Mouse (Mus musculus) adrenal gland, adult (tissue): Measurements from ENCODE around the gene Olfr1118.
"Not testable (repeated sequence)": the region's sequence is repeated elsewhere in the genome, so short reads cannot be mapped to it uniquely, and the experiment has no call there.

Experiments
- DNase-seq, 2 experiments: peaks; one replicate each; pipeline ENCODE4 v3.0.0; 2022 to 2023; ENCODE audit warnings: low spot score in 1 of 2; ENCODE audit not compliant: inconsistent age in 2 of 2

The Olfr1118 gene

GRCm38 (mm10) chr2:87307281-87307680, at the start of gene Olfr1118:
Gene Olfr1118 (plus strand): TSS chr2:87307581.
- DNase-seq, result no peak

DNA sequence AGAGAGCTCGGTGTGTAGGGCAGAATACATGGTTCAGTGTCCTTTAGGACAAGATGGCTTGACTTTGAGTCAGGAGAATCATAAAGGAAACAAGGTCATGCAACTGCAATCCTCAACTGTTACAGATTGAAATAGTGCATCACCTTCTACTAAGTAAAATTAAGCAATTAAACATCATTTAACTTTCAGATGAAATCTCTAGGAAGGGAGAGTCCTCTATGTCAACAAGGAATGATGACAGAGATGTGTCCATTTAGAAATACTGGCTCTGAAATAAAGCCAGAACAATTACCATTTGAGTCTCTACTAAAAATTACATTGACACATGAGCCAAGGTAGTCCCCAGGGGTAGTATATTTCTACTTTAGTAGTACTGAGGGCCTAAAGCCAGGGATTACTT, 40.1 kb upstream of the Olfr1118 start, which contains the start of gene Olfr1116:
TSS of gene Olfr1116 (plus strand) at position 301 of the 400 bp plus-strand sequence.
- no peak for DNase-seq

DNA sequence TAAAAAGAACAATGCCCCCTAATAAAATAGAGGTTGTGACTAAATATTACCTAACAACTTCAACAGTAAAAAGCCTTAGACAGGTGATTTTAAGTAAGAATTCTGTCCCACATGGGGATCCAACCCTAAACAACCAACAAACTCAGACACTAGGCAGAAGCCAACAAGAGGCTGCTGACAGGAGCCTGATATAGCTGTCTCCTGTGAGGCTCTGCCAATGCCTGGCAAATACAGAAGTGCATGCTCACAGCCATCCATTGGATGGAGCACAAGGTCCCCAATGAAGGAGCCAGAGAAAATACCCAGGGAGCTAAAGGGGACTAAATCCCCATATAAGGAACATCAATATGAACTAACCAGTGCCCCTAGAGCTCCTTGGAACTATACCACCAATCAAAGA, 13.4 kb upstream of the Olfr1118 start:
- DNase-seq, result not testable (repeated sequence)

- no peak for DNase-seq
Measured at GRCm38 (mm10) chr2:87354515-87354914, 47.1 kb downstream of the Olfr1118 start, which contains the start of gene Olfr1120. Gene Olfr1120 (plus strand): TSS chr2:87354815.

GRCm38 (mm10) chr2:87360121-87360520, 52.7 kb downstream of the Olfr1118 start:
- not testable (repeated sequence) for DNase-seq
